ENCODE assay signal across 9 mouse cellular contexts in genomic region chr7:80580368-80580767, GRCm38 (mm10). TPM values are rescaled to one million over a fixed set of nuclear protein-coding genes. Genes with fewer than 3 reads are reported as not detected.
A peak's percentile ranks its signal among the peaks of the same experiment; 100 is the strongest.
DNase-seq lines count a peak whose midpoint lies in the region; ATAC-seq and TF ChIP-seq lines count a peak whose summit lies in the region.
"Had no signal": no experiment of that assay in that cellular context is flagged by ENCODE, and none has a peak within 500 bp of the region (broad histone marks: within the 10 kb centered on the region; RNA-seq: fewer than 3 reads in every experiment).

No protein-coding gene starts in this region.

- TF ChIP-seq CTCF in ES-Bruce4 (IDR thresholded peaks at IDR 0.05; ENCODE audit: low read depth, low read length), result peak; percentile 70
- peak; percentile 86 for TF ChIP-seq CTCF in bone marrow macrophage, adult 2 months (IDR thresholded peaks at IDR 0.05; ENCODE audit: low read depth, low read length)

- no peak for TF ChIP-seq EP300 in ES-Bruce4 (IDR thresholded peaks at IDR 0.05; ENCODE audit: insufficient read depth, low read depth, low read length)

- peaks cover 5% of the 10 kb centered on the region for H3K4me1 ChIP-seq in kidney, embryonic 16.5 days (ENCODE audit: insufficient read depth, low read length)
- peaks cover 4% of the 10 kb centered on the region for H3K4me1 ChIP-seq in ES-Bruce4 (ENCODE audit: control insufficient read depth, insufficient read depth, low read length)
- H3K4me1 ChIP-seq in bone marrow macrophage, adult 2 months (ENCODE audit: control insufficient read depth, insufficient read depth, low read length), result peaks cover 16% of the 10 kb centered on the region
- no peaks in the 10 kb centered on the region for H3K4me1 ChIP-seq in forebrain, embryonic 14.5 days (ENCODE audit: control insufficient read depth, insufficient read depth, low read length)

- H3K4me3 ChIP-seq in kidney, embryonic 16.5 days (ENCODE audit: low read length), result no peak overlapping the region
- no peak overlapping the region for H3K4me3 ChIP-seq in ES-Bruce4 (ENCODE audit: low read depth, low read length)
- no peak overlapping the region for H3K4me3 ChIP-seq in bone marrow macrophage, adult 2 months (ENCODE audit: insufficient read depth, low read length)
- H3K4me3 ChIP-seq in forebrain, embryonic 14.5 days (ENCODE audit: low read depth, low read length), result no peak overlapping the region
- H3K4me3 ChIP-seq: limb, embryonic 13.5 days had no signal

- H3K9me3 ChIP-seq in kidney, embryonic 16.5 days (ENCODE audit: low read length), result no peaks in the 10 kb centered on the region
- no peaks in the 10 kb centered on the region for H3K9me3 ChIP-seq in ES-Bruce4 (replicated peaks; ENCODE audit: control insufficient read depth, insufficient read depth, low read length, poor library complexity, severe bottlenecking)
- H3K9me3 ChIP-seq in forebrain, embryonic 14.5 days (replicated peaks; ENCODE audit: control insufficient read depth, low read length), result no peaks in the 10 kb centered on the region
- H3K9me3 ChIP-seq: limb, embryonic 13.5 days had no signal

- no peak overlapping the region for H3K27ac ChIP-seq in kidney, embryonic 16.5 days (ENCODE audit: low read length)
- H3K27ac ChIP-seq in ES-Bruce4 (ENCODE audit: insufficient read depth, low read length), result no peak overlapping the region
- no peak overlapping the region for H3K27ac ChIP-seq in bone marrow macrophage, adult 2 months (ENCODE audit: insufficient read depth, low read depth, low read length)
- no peak overlapping the region for H3K27ac ChIP-seq in forebrain, embryonic 14.5 days (ENCODE audit: low read depth, low read length)
- H3K27ac ChIP-seq: limb, embryonic 13.5 days had no signal

- WGBS in kidney, embryonic 16.5 days, result 19% methylated on average over 6 of the region's 6 CpGs
- 38% methylated on average over 6 of the region's 6 CpGs for WGBS in forebrain, embryonic 14.5 days

- ATAC-seq in kidney, embryonic 16.5 days (ENCODE audit: low FRiP score, low TSS enrichment), result no peak
- ATAC-seq in megakaryocyte-erythroid progenitor cell, adult 5-6 weeks (replicated peaks; ENCODE audit: low FRiP score, low TSS enrichment, poor library complexity, severe bottlenecking), result peak; percentile 35; the same call in 1 of the 2 replicates
- ATAC-seq in forebrain, embryonic 14.5 days, result no peak

- no peak for TF ChIP-seq POLR2A in ES-Bruce4 (IDR thresholded peaks at IDR 0.05; ENCODE audit: insufficient read depth, low read length)
- no peak for TF ChIP-seq POLR2A in bone marrow macrophage, adult 2 months (IDR thresholded peaks at IDR 0.05; ENCODE audit: borderline replicate concordance, low read depth, low read length)

- H3K4me2 ChIP-seq in kidney, embryonic 16.5 days (replicated peaks; ENCODE audit: low read depth, low read length), result no peak overlapping the region
- H3K4me2 ChIP-seq in forebrain, embryonic 14.5 days (ENCODE audit: low read length), result no peak overlapping the region
- H3K4me2 ChIP-seq: limb, embryonic 13.5 days had no signal

- H3K9ac ChIP-seq in kidney, embryonic 16.5 days (replicated peaks; ENCODE audit: low read length), result no peak overlapping the region
- H3K9ac ChIP-seq in ES-Bruce4 (ENCODE audit: low read depth, poor library complexity, severe bottlenecking), result no peak overlapping the region
- no peak overlapping the region for H3K9ac ChIP-seq in forebrain, embryonic 14.5 days (ENCODE audit: low read length)

- no peaks in the 10 kb centered on the region for H3K36me3 ChIP-seq in kidney, embryonic 16.5 days (ENCODE audit: insufficient read depth, low read length)
- no peaks in the 10 kb centered on the region for H3K36me3 ChIP-seq in ES-Bruce4 (ENCODE audit: control insufficient read depth, insufficient read depth, low read length, poor library complexity, severe bottlenecking)
- no peaks in the 10 kb centered on the region for H3K36me3 ChIP-seq in forebrain, embryonic 14.5 days (ENCODE audit: control insufficient read depth, insufficient read depth, low read length)
- H3K36me3 ChIP-seq: limb, embryonic 13.5 days had no signal

- DNase-seq in kidney, adult 18-20 months, result peak; percentile 29
- DNase-seq in induced T-regulatory cell, adult 2 months (ENCODE audit: low read depth), result peak; percentile 57
- no peak for DNase-seq in c-Kit-positive CD71-positive TER-119-positive erythroid progenitor cells, embryonic 14.5 days (ENCODE audit: low spot score)
- DNase-seq in forebrain, embryonic 14.5 days (ENCODE audit: low spot score), result no peak

- no peaks in the 10 kb centered on the region for H3K27me3 ChIP-seq in kidney, embryonic 16.5 days (ENCODE audit: insufficient read depth, low read length)
- no peaks in the 10 kb centered on the region for H3K27me3 ChIP-seq in ES-Bruce4 (ENCODE audit: control insufficient read depth, insufficient read depth, low read length, poor library complexity, severe bottlenecking)
- no peaks in the 10 kb centered on the region for H3K27me3 ChIP-seq in forebrain, embryonic 14.5 days (replicated peaks; ENCODE audit: control insufficient read depth, insufficient read depth, low read length)
- H3K27me3 ChIP-seq: limb, embryonic 13.5 days had no signal

RNA-seq across cellular contexts. Expression of gene Blm, which starts 45.4 kb away (rescaled TPM):
- 21.7 and 25.2 TPM in 2 replicates for polyA plus RNA-seq in kidney, embryonic 16.5 days (2015; fragmentation: Nextera tagmentation; extraction: Ambion mirVana)
- polyA plus RNA-seq in ES-Bruce4 (2011; ENCODE audit: insufficient read depth, insufficient read length, low read depth, missing spikeins), result 107 and 139 TPM in 2 replicates
- polyA plus RNA-seq in bone marrow macrophage, adult 2 months (2012; ENCODE audit: insufficient read depth, insufficient read length, missing spikeins), result 10.2 and 13.6 TPM in 2 replicates
- 110 and 139 TPM in 2 replicates for total RNA-seq in megakaryocyte-erythroid progenitor cell, adult 5-6 weeks (2014; fragmentation: Nextera tagmentation)
- 72.4 and 78.2 TPM in 2 replicates for total RNA-seq in megakaryocyte-erythroid progenitor cell, adult 5-6 weeks (2017)
- 11.3 and 12.6 TPM in 2 replicates for polyA plus RNA-seq in forebrain, embryonic 14.5 days (2014; fragmentation: Nextera tagmentation; extraction: Ambion mirVana)

Comparison
In these comparisons a context has a peak if more than half of its experiments do, and no peak if none do; other contexts are left out.
1. DNase-seq: peak in kidney, adult 18-20 months (single experiment) and induced T-regulatory cell, adult 2 months (single experiment); none in c-Kit-positive CD71-positive TER-119-positive erythroid progenitor cells, embryonic 14.5 days (single experiment) and forebrain, embryonic 14.5 days (single experiment).